ENCODE assay signal across 11 mouse cellular contexts in genomic region chr3:95232771-95233170, GRCm38 (mm10). TPM values are rescaled to one million over a fixed set of nuclear protein-coding genes. Genes with fewer than 3 reads are reported as not detected.
DNase-seq lines count a peak whose midpoint lies in the region; ATAC-seq and TF ChIP-seq lines count a peak whose summit lies in the region.
"Had no signal": no experiment of that assay in that cellular context is flagged by ENCODE, and none has a peak within 500 bp of the region (broad histone marks: within the 10 kb centered on the region; RNA-seq: fewer than 3 reads in every experiment).

No protein-coding gene starts in this region.

- DNase-seq in liver, embryonic 14.5 days (ENCODE audit: low read depth in 3 of 3, low spot score in 3 of 3), result no peak
- no peak for DNase-seq in liver, embryonic 11.5 days (ENCODE audit: low spot score)
- DNase-seq in MEL (ENCODE audit: low read depth, low spot score), result no peak
- peak; percentile 32 for DNase-seq in lung, postnatal 14 days
- no peak for DNase-seq in midbrain, postnatal 0 days (ENCODE audit: low spot score)
- DNase-seq in thymus, postnatal 10 days (ENCODE audit: low spot score in 2 of 2), result no peak
- DNase-seq in frontal cortex, postnatal 10 days (ENCODE audit: low spot score in 2 of 2), result no peak
- DNase-seq: gastrocnemius, postnatal 10 days had no signal

- TF ChIP-seq EP300 in liver, embryonic 14.5 days (IDR thresholded peaks at IDR 0.05; ENCODE audit: low read depth), result no peak
- TF ChIP-seq EP300 in MEL (IDR thresholded peaks at IDR 0.05; ENCODE audit: low read depth in 1 of 2, low read length in 2 of 2), result no peak

- TF ChIP-seq CTCF in liver, embryonic 14.5 days (IDR thresholded peaks at IDR 0.05; ENCODE audit: low read depth), result no peak
- no peak for TF ChIP-seq CTCF in MEL (IDR thresholded peaks at IDR 0.05 in 2 of 3, conservative IDR thresholded peaks at IDR 0.05 in 1 of 3; ENCODE audit: control insufficient read depth in 1 of 3, insufficient read depth in 1 of 3, low read depth in 2 of 3, low read length in 3 of 3, poor library complexity in 1 of 3, severe bottlenecking in 1 of 3)
- TF ChIP-seq CTCF in midbrain, postnatal 0 days (IDR thresholded peaks at IDR 0.05), result no peak

- H3K79me2 ChIP-seq in MEL (ENCODE audit: control insufficient read depth, insufficient read depth, low read length, poor library complexity), result peaks cover 54% of the 10 kb centered on the region

- no peak for TF ChIP-seq RAD21 in MEL (IDR thresholded peaks at IDR 0.05; ENCODE audit: low read depth, low read length)

- WGBS in liver, embryonic 14.5 days (ENCODE audit: insufficient replicate concordance), result 72% methylated on average over 7 of the region's 7 CpGs
- WGBS in liver, embryonic 11.5 days, result 73% methylated on average over 7 of the region's 7 CpGs
- WGBS in midbrain, postnatal 0 days, result 89% methylated on average over 7 of the region's 7 CpGs

- no peak overlapping the region for H3K9ac ChIP-seq in liver, embryonic 14.5 days (replicated peaks)
- H3K9ac ChIP-seq in liver, embryonic 11.5 days (ENCODE audit: low read depth, low read length), result no peak overlapping the region; the same call in 1 of the 2 replicates
- H3K9ac ChIP-seq in MEL (ENCODE audit: control insufficient read depth, low read depth, low read length, poor library complexity, severe bottlenecking), result peak overlapping the region; percentile 84
- no peak overlapping the region for H3K9ac ChIP-seq in midbrain, postnatal 0 days (replicated peaks; ENCODE audit: low read length, poor library complexity, severe bottlenecking)
- H3K9ac ChIP-seq: neural tube, embryonic 12.5 days had no signal

- ATAC-seq in liver, embryonic 14.5 days (ENCODE audit: insufficient read depth), result no peak
- no peak for ATAC-seq in liver, embryonic 11.5 days (replicated peaks; ENCODE audit: low FRiP score)
- no peak for ATAC-seq in midbrain, postnatal 0 days (ENCODE audit: low FRiP score)

- TF ChIP-seq POLR2A in MEL (IDR thresholded peaks at IDR 0.05; ENCODE audit: control insufficient read depth in 1 of 2, insufficient read depth in 1 of 2, low read depth in 1 of 2, low read length in 2 of 2, poor library complexity in 1 of 2), result no peak

- H3K27me3 ChIP-seq in liver, embryonic 14.5 days (ENCODE audit: control insufficient read depth, insufficient read depth, low read length), result no peaks in the 10 kb centered on the region
- no peaks in the 10 kb centered on the region for H3K27me3 ChIP-seq in liver, embryonic 11.5 days (replicated peaks; ENCODE audit: control insufficient read depth, insufficient read depth, low read length)
- H3K27me3 ChIP-seq in MEL (ENCODE audit: control insufficient read depth in 1 of 2, insufficient read depth in 2 of 2, low read length in 2 of 2), result no peaks in the 10 kb centered on the region
- no peaks in the 10 kb centered on the region for H3K27me3 ChIP-seq in midbrain, postnatal 0 days (ENCODE audit: insufficient read depth, low read length)
- H3K27me3 ChIP-seq: neural tube, embryonic 12.5 days had no signal

- H3K36me3 ChIP-seq in liver, embryonic 14.5 days (replicated peaks; ENCODE audit: control insufficient read depth, insufficient read depth, low read depth), result peaks cover 43% of the 10 kb centered on the region
- peaks cover 48% of the 10 kb centered on the region for H3K36me3 ChIP-seq in liver, embryonic 11.5 days (ENCODE audit: control insufficient read depth, insufficient read depth, low read length)
- H3K36me3 ChIP-seq in MEL (ENCODE audit: control insufficient read depth in 1 of 2, insufficient read depth in 2 of 2, low read length in 2 of 2), result peaks cover 26 to 52% of the 10 kb centered on the region in 2 experiments
- peaks cover 43% of the 10 kb centered on the region for H3K36me3 ChIP-seq in midbrain, postnatal 0 days (ENCODE audit: insufficient read depth, low read length)

- peaks cover 22 to 26% of the 10 kb centered on the region in 2 experiments for H3K4me1 ChIP-seq in liver, embryonic 14.5 days (replicated peaks; ENCODE audit: control insufficient read depth in 2 of 2, insufficient read depth in 2 of 2, low read length in 1 of 2)
- peaks cover 30% of the 10 kb centered on the region for H3K4me1 ChIP-seq in liver, embryonic 11.5 days (replicated peaks; ENCODE audit: control insufficient read depth, insufficient read depth, low read length)
- H3K4me1 ChIP-seq in MEL (ENCODE audit: control insufficient read depth in 1 of 2, insufficient read depth in 2 of 2, low read length in 2 of 2), result peaks cover 20 to 24% of the 10 kb centered on the region in 2 experiments
- H3K4me1 ChIP-seq in brown adipose tissue, adult 24 weeks (ENCODE audit: control insufficient read depth, insufficient read depth, insufficient read length, low read length), result peaks cover 20% of the 10 kb centered on the region
- H3K4me1 ChIP-seq in midbrain, postnatal 0 days (ENCODE audit: insufficient read depth, low read length), result peaks cover 15% of the 10 kb centered on the region

- H3K4me2 ChIP-seq in liver, embryonic 14.5 days (ENCODE audit: low read depth), result peak overlapping the region; percentile 9; the same call in 1 of the 2 replicates
- H3K4me2 ChIP-seq in liver, embryonic 11.5 days, result no peak overlapping the region
- no peak overlapping the region for H3K4me2 ChIP-seq in midbrain, postnatal 0 days (ENCODE audit: low read depth, low read length, poor library complexity, severe bottlenecking)
- H3K4me2 ChIP-seq: neural tube, embryonic 12.5 days had no signal

- H3K9me3 ChIP-seq in liver, embryonic 14.5 days (ENCODE audit: control insufficient read depth, low read length), result no peaks in the 10 kb centered on the region
- H3K9me3 ChIP-seq in liver, embryonic 11.5 days (ENCODE audit: control insufficient read depth, low read length), result no peaks in the 10 kb centered on the region
- H3K9me3 ChIP-seq in MEL (replicated peaks; ENCODE audit: insufficient read depth, low read length), result no peaks in the 10 kb centered on the region
- no peaks in the 10 kb centered on the region for H3K9me3 ChIP-seq in midbrain, postnatal 0 days (ENCODE audit: low read length)
- H3K9me3 ChIP-seq: neural tube, embryonic 12.5 days had no signal

- H3K27ac ChIP-seq in liver, embryonic 14.5 days, result no peak overlapping the region
- no peak overlapping the region for H3K27ac ChIP-seq in liver, embryonic 11.5 days (ENCODE audit: low read depth, low read length)
- peak overlapping the region; percentile 92 for H3K27ac ChIP-seq in MEL (ENCODE audit: control insufficient read depth, low read depth, low read length)
- H3K27ac ChIP-seq in brown adipose tissue, adult 24 weeks (replicated peaks; ENCODE audit: low read depth, low read length), result peak overlapping the region; percentile 17
- no peak overlapping the region for H3K27ac ChIP-seq in midbrain, postnatal 0 days (ENCODE audit: low read depth, low read length)
- H3K27ac ChIP-seq: neural tube, embryonic 12.5 days had no signal

- H3K4me3 ChIP-seq in liver, embryonic 14.5 days (ENCODE audit: insufficient read depth in 1 of 2, low read depth in 2 of 2, low read length in 2 of 2), result no peak overlapping the region
- H3K4me3 ChIP-seq in liver, embryonic 11.5 days (ENCODE audit: low read depth, low read length), result no peak overlapping the region
- H3K4me3 ChIP-seq in MEL (ENCODE audit: control insufficient read depth in 1 of 2, insufficient read depth in 1 of 2, low read depth in 2 of 2, low read length in 2 of 2), result no peak overlapping the region
- H3K4me3 ChIP-seq in brown adipose tissue, adult 24 weeks (ENCODE audit: insufficient read depth, low read depth, low read length), result no peak overlapping the region
- no peak overlapping the region for H3K4me3 ChIP-seq in midbrain, postnatal 0 days (ENCODE audit: low read depth, low read length)
- H3K4me3 ChIP-seq: neural tube, embryonic 12.5 days had no signal

RNA-seq across cellular contexts. Expression of gene Mllt11, which starts 0.8 kb away (rescaled TPM):
- polyA plus RNA-seq in liver, embryonic 14.5 days (2012; rRNA removed), result 3.0 and 3.6 TPM in 2 replicates
- 1.9 and 2.7 TPM in 2 replicates for polyA plus RNA-seq in liver, embryonic 14.5 days (2014; fragmentation: Nextera tagmentation; extraction: Ambion mirVana)
- 8.6 and 8.7 TPM in 2 replicates for polyA plus RNA-seq in liver, embryonic 11.5 days (2014; fragmentation: Nextera tagmentation; extraction: Ambion mirVana)
- total RNA-seq in MEL (2012; rRNA removed), result 6.7 and 7.3 TPM in 2 replicates
- 10 to 100 TPM in 1 of 2 experiments, not detected in 1; 24.6 TPM for polyA plus RNA-seq in MEL (2012; ENCODE audit: insufficient read depth in 1 of 2, insufficient read length in 2 of 2, low read depth in 1 of 2, low replicate concordance in 2 of 2, missing spikeins in 1 of 2)
- 3.5 and 7.0 TPM in 2 replicates for polyA plus RNA-seq in brown adipose tissue, adult 24 weeks (2012; ENCODE audit: insufficient read depth, insufficient read length, missing spikeins)
- 301 and 367 TPM in 2 replicates for total RNA-seq in midbrain, postnatal 0 days (2014; rRNA removed)
- polyA plus RNA-seq in midbrain, postnatal 0 days (2015; fragmentation: Nextera tagmentation; extraction: Ambion mirVana), result 738 and 774 TPM in 2 replicates

RNA-seq across cellular contexts. Expression of gene Cdc42se1, which starts 4.2 kb away (rescaled TPM):
- polyA plus RNA-seq in liver, embryonic 14.5 days (2012; rRNA removed), result 21.3 and 24.9 TPM in 2 replicates
- polyA plus RNA-seq in liver, embryonic 14.5 days (2014; fragmentation: Nextera tagmentation; extraction: Ambion mirVana), result 40.9 and 48.5 TPM in 2 replicates
- polyA plus RNA-seq in liver, embryonic 11.5 days (2014; fragmentation: Nextera tagmentation; extraction: Ambion mirVana), result 93.6 and 102 TPM in 2 replicates
- 238 and 341 TPM in 2 replicates for total RNA-seq in MEL (2012; rRNA removed)
- polyA plus RNA-seq in MEL (2012; ENCODE audit: insufficient read depth in 1 of 2, insufficient read length in 2 of 2, low read depth in 1 of 2, low replicate concordance in 2 of 2, missing spikeins in 1 of 2), result 100 to 1,000 TPM in 1 of 2 experiments, not detected in 1; 472 TPM
- polyA plus RNA-seq in brown adipose tissue, adult 24 weeks (2012; ENCODE audit: insufficient read depth, insufficient read length, missing spikeins), result 23.3 and 29.2 TPM in 2 replicates
- total RNA-seq in midbrain, postnatal 0 days (2014; rRNA removed), result 35.0 and 54.7 TPM in 2 replicates
- polyA plus RNA-seq in midbrain, postnatal 0 days (2015; fragmentation: Nextera tagmentation; extraction: Ambion mirVana), result 40.9 and 41.4 TPM in 2 replicates

RNA-seq across cellular contexts. Expression of gene Gm128, which starts 8.6 kb away (rescaled TPM):
- polyA plus RNA-seq in liver, embryonic 14.5 days (2012; rRNA removed), result 0.12 and 0.19 TPM in 2 replicates
- polyA plus RNA-seq in liver, embryonic 14.5 days (2014; fragmentation: Nextera tagmentation; extraction: Ambion mirVana), result 0.14 and 0.19 TPM in 2 replicates
- 0.95 and 1.0 TPM in 2 replicates for polyA plus RNA-seq in liver, embryonic 11.5 days (2014; fragmentation: Nextera tagmentation; extraction: Ambion mirVana)
- total RNA-seq in MEL (2012; rRNA removed), result 0.08 TPM in 1 of 2 replicates, not detected in the other
- polyA plus RNA-seq in MEL (2012; ENCODE audit: insufficient read depth in 1 of 2, insufficient read length in 2 of 2, low read depth in 1 of 2, low replicate concordance in 2 of 2, missing spikeins in 1 of 2), result under 1 TPM in 1 of 2 experiments, not detected in 1; 0.18 TPM
- not detected in 2 replicates for polyA plus RNA-seq in brown adipose tissue, adult 24 weeks (2012; ENCODE audit: insufficient read depth, insufficient read length, missing spikeins)
- total RNA-seq in midbrain, postnatal 0 days (2014; rRNA removed), result 0.24 and 0.49 TPM in 2 replicates
- 0.19 and 0.27 TPM in 2 replicates for polyA plus RNA-seq in midbrain, postnatal 0 days (2015; fragmentation: Nextera tagmentation; extraction: Ambion mirVana)
- polyA plus RNA-seq: embryonic facial prominence, embryonic 11.5 days had no signal

RNA-seq across cellular contexts. Expression of gene Gabpb2, which starts 15.1 kb away (rescaled TPM):
- polyA plus RNA-seq in liver, embryonic 14.5 days (2012; rRNA removed), result 10.4 and 14.3 TPM in 2 replicates
- polyA plus RNA-seq in liver, embryonic 14.5 days (2014; fragmentation: Nextera tagmentation; extraction: Ambion mirVana), result 5.1 and 6.9 TPM in 2 replicates
- polyA plus RNA-seq in liver, embryonic 11.5 days (2014; fragmentation: Nextera tagmentation; extraction: Ambion mirVana), result 9.1 and 9.3 TPM in 2 replicates
- 78.7 and 82.2 TPM in 2 replicates for total RNA-seq in MEL (2012; rRNA removed)
- polyA plus RNA-seq in MEL (2012; ENCODE audit: insufficient read depth in 1 of 2, insufficient read length in 2 of 2, low read depth in 1 of 2, low replicate concordance in 2 of 2, missing spikeins in 1 of 2), result 10 to 100 TPM; 72.2 to 92.8 TPM
- 11.3 and 12.2 TPM in 2 replicates for polyA plus RNA-seq in brown adipose tissue, adult 24 weeks (2012; ENCODE audit: insufficient read depth, insufficient read length, missing spikeins)
- total RNA-seq in midbrain, postnatal 0 days (2014; rRNA removed), result 6.5 and 7.6 TPM in 2 replicates
- 1.5 and 1.6 TPM in 2 replicates for polyA plus RNA-seq in midbrain, postnatal 0 days (2015; fragmentation: Nextera tagmentation; extraction: Ambion mirVana)

RNA-seq across cellular contexts. Expression of gene Bnipl, which starts 18.2 kb away (rescaled TPM):
- polyA plus RNA-seq in liver, embryonic 14.5 days (2012; rRNA removed), result 0.04 TPM in 2 replicates
- 0.16 TPM in 1 of 2 replicates, not detected in the other for polyA plus RNA-seq in liver, embryonic 14.5 days (2014; fragmentation: Nextera tagmentation; extraction: Ambion mirVana)
- polyA plus RNA-seq in liver, embryonic 11.5 days (2014; fragmentation: Nextera tagmentation; extraction: Ambion mirVana), result 0.08 and 0.25 TPM in 2 replicates
- 0.19 and 0.20 TPM in 2 replicates for total RNA-seq in MEL (2012; rRNA removed)
- polyA plus RNA-seq in MEL (2012; ENCODE audit: insufficient read depth in 1 of 2, insufficient read length in 2 of 2, low read depth in 1 of 2, low replicate concordance in 2 of 2, missing spikeins in 1 of 2), result under 1 TPM in 1 of 2 experiments, not detected in 1; 0.43 TPM
- polyA plus RNA-seq in brown adipose tissue, adult 24 weeks (2012; ENCODE audit: insufficient read depth, insufficient read length, missing spikeins), result not detected in 2 replicates
- total RNA-seq in midbrain, postnatal 0 days (2014; rRNA removed), result not detected in 2 replicates
- polyA plus RNA-seq in midbrain, postnatal 0 days (2015; fragmentation: Nextera tagmentation; extraction: Ambion mirVana), result not detected in 2 replicates
- total RNA-seq: gastrocnemius, postnatal 10 days had no signal

Comparison
In these comparisons a context has a peak if more than half of its experiments do, and no peak if none do; other contexts are left out.
1. H3K27ac ChIP-seq: peak in MEL (single experiment) and brown adipose tissue, adult 24 weeks (single experiment); none in liver, embryonic 14.5 days (single experiment), liver, embryonic 11.5 days (single experiment) and midbrain, postnatal 0 days (single experiment).
2. RNA of gene Mllt11, which starts 0.8 kb away (polyA plus RNA-seq): 738 to 774 TPM in midbrain, postnatal 0 days; 24.6 TPM in MEL, 8.6 to 8.7 TPM in liver, embryonic 11.5 days, 3.5 to 7.0 TPM in brown adipose tissue, adult 24 weeks and 1.9 to 3.6 TPM in liver, embryonic 14.5 days; every median in the first group is over 10 times any median in the second.